Mouse (Mus musculus): ENCODE data around the gene Gm20388. TPM values are rescaled to one million over a fixed set of nuclear protein-coding genes. Genes with fewer than 3 reads are reported as not detected.

Gene Gm20388
- polyA plus RNA-seq, 1 experiment from 2014 or later: not detected

DNA sequence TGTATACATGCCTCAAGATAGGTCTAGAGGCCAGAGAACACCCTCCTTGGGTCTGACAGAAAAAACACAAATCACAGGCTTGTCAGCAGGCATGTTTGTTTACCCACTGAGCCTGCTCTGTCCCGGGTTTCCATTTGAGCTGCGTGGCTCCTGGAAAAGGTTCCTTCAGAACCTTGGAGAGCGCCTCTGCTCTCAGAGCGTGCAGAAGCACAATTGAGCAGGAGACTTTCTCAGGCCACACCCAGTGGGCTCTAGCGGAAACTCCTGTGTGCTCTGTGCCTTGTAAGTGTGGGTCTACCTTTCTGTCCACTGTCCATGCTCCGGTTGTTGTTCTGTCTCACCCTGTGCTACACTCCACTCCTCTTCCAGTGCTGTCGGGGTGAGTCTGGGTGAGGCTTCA, 1825.6 kb downstream of the Gm20388 start:
- Histone ChIP-seq H3K4me3 (ENCODE audit: control insufficient read depth in 1 of 2, insufficient read depth in 1 of 2, low read depth in 1 of 2, low read length in 2 of 2) (no peak overlapping the region), H3K36me3 (ENCODE audit: control insufficient read depth, insufficient read depth, low read length) (no peaks in the 10 kb centered on the region), H3K4me2 (ENCODE audit: low read length) (no peak overlapping the region), H3K27me3 (ENCODE audit: control insufficient read depth, insufficient read depth, low read length) (peaks cover 28% of the 10 kb centered on the region), H3K9ac (ENCODE audit: low read length) (no peak overlapping the region), H3K9me3 (ENCODE audit: control insufficient read depth, low read length) (no peaks in the 10 kb centered on the region), H3K27ac (replicated peaks in 1 of 2; ENCODE audit: control insufficient read depth in 1 of 2, insufficient read depth in 1 of 2, low read depth in 2 of 2, low read length in 2 of 2) (no peak overlapping the region), H3K4me1 (ENCODE audit: control insufficient read depth in 2 of 2, insufficient read depth in 2 of 2, low read length in 2 of 2) (no peaks in the 10 kb centered on the region)
- no peak for ATAC-seq (ENCODE audit: insufficient number of reproducible peaks, insufficient read depth, low FRiP score, low read depth)
- 10% methylated on average over 7 of the region's 7 CpGs for WGBS

GRCm38 (mm10) chr8:121740721-121741120, 1830.1 kb downstream of the Gm20388 start:
- Histone ChIP-seq H3K36me3 (ENCODE audit: control insufficient read depth, insufficient read depth, low read length) (no peaks in the 10 kb centered on the region), H3K9ac (ENCODE audit: low read length) (no peak overlapping the region), H3K27me3 (ENCODE audit: control insufficient read depth, insufficient read depth, low read length) (no peaks in the 10 kb centered on the region; the same call in 1 of the 2 replicates), H3K4me3 (ENCODE audit: control insufficient read depth in 1 of 2, insufficient read depth in 1 of 2, low read depth in 1 of 2, low read length in 2 of 2) (no peak overlapping the region), H3K9me3 (ENCODE audit: control insufficient read depth, low read length) (no peaks in the 10 kb centered on the region), H3K4me1 (ENCODE audit: control insufficient read depth in 2 of 2, insufficient read depth in 2 of 2, low read length in 2 of 2) (no peaks in the 10 kb centered on the region), H3K27ac (replicated peaks in 1 of 2; ENCODE audit: control insufficient read depth in 1 of 2, insufficient read depth in 1 of 2, low read depth in 2 of 2, low read length in 2 of 2) (no peak overlapping the region), H3K4me2 (ENCODE audit: low read length) (no peak overlapping the region)
- no peak for ATAC-seq (ENCODE audit: insufficient number of reproducible peaks, insufficient read depth, low FRiP score, low read depth)
- WGBS: 80% methylated on average over 10 of the region's 10 CpGs

DNA sequence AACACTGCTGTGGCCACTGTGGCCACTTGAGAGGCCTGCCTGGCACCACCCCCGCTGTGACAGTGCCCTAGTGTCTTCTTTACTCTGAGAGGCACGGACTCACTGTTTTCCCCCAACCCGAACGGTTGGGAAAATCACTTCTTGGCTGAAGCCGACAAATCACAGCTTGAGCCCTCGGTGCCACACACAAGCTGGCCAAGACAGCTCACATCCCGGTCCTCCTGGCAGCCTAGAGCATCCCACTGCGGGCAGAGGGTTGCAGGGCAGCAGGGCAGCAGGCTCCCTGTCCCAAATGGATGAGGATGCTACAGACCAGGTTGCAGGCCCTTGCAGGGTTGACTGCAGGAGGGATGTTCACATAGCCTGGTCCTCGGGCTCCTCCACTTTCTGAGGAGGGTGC, 1838.9 kb downstream of the Gm20388 start:
- WGBS: 70% methylated on average over 9 of the region's 9 CpGs
- H3K9me3 ChIP-seq (ENCODE audit: control insufficient read depth, low read length): peaks cover 8% of the 10 kb centered on the region; the same call in 1 of the 2 replicates
- H3K4me2 ChIP-seq (ENCODE audit: low read length): no peak overlapping the region
- no peaks in the 10 kb centered on the region for H3K4me1 ChIP-seq (ENCODE audit: control insufficient read depth in 2 of 2, insufficient read depth in 2 of 2, low read length in 2 of 2)
- no peak overlapping the region for H3K9ac ChIP-seq (ENCODE audit: low read length)
- peaks cover 40% of the 10 kb centered on the region for H3K27me3 ChIP-seq (ENCODE audit: control insufficient read depth, insufficient read depth, low read length)
- no peak for ATAC-seq (ENCODE audit: insufficient number of reproducible peaks, insufficient read depth, low FRiP score, low read depth)
- no peak overlapping the region for H3K27ac ChIP-seq (replicated peaks in 1 of 2; ENCODE audit: control insufficient read depth in 1 of 2, insufficient read depth in 1 of 2, low read depth in 2 of 2, low read length in 2 of 2)
- H3K4me3 ChIP-seq (ENCODE audit: control insufficient read depth in 1 of 2, insufficient read depth in 1 of 2, low read depth in 1 of 2, low read length in 2 of 2): no peak overlapping the region
- H3K36me3 ChIP-seq (ENCODE audit: control insufficient read depth, insufficient read depth, low read length): no peaks in the 10 kb centered on the region

DNA sequence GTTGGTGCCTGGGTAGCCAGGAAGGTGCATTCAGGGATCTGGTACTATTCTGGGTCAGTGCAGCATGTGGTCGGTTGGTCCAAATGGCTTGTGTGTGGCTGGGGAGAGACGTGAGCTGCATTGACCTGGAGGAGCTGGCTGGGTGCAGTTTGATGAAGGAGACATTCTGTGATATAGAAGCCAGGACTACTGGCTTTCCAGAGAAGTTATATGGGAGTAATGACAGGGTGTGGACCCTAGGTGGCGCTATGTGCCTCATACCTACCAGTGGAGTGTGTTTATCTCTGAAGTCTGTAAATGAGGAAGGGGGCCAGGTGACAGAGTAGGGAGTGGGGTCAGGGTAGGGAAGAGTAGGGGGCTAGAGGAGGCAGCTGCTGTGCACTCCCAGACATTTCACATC, 1839.9 kb downstream of the Gm20388 start:
- 35% methylated on average over 3 of the region's 3 CpGs for WGBS

GRCm38 (mm10) chr8:121751407-121751806, 1840.8 kb downstream of the Gm20388 start:
- no peak overlapping the region for H3K4me3 ChIP-seq (ENCODE audit: control insufficient read depth in 1 of 2, insufficient read depth in 1 of 2, low read depth in 1 of 2, low read length in 2 of 2)
- ATAC-seq (ENCODE audit: insufficient number of reproducible peaks, insufficient read depth, low FRiP score, low read depth): no peak
- H3K27ac ChIP-seq (replicated peaks in 1 of 2; ENCODE audit: control insufficient read depth in 1 of 2, insufficient read depth in 1 of 2, low read depth in 2 of 2, low read length in 2 of 2): no peak overlapping the region
- H3K36me3 ChIP-seq (ENCODE audit: control insufficient read depth, insufficient read depth, low read length): no peaks in the 10 kb centered on the region
- H3K9me3 ChIP-seq (ENCODE audit: control insufficient read depth, low read length): peaks cover 8% of the 10 kb centered on the region; the same call in 1 of the 2 replicates
- H3K27me3 ChIP-seq (ENCODE audit: control insufficient read depth, insufficient read depth, low read length): peaks cover 46% of the 10 kb centered on the region
- WGBS: 20% methylated on average over 3 of the region's 3 CpGs
- H3K9ac ChIP-seq (ENCODE audit: low read length): no peak overlapping the region
- no peak overlapping the region for H3K4me2 ChIP-seq (ENCODE audit: low read length)
- H3K4me1 ChIP-seq (ENCODE audit: control insufficient read depth in 2 of 2, insufficient read depth in 2 of 2, low read length in 2 of 2): no peaks in the 10 kb centered on the region

More for the DNA sequence above, 1839.9 kb downstream of the Gm20388 start:
- H3K27ac ChIP-seq (replicated peaks in 1 of 2; ENCODE audit: control insufficient read depth in 1 of 2, insufficient read depth in 1 of 2, low read depth in 2 of 2, low read length in 2 of 2): no peak overlapping the region
- no peak overlapping the region for H3K4me2 ChIP-seq (ENCODE audit: low read length)
- no peak overlapping the region for H3K4me3 ChIP-seq (ENCODE audit: control insufficient read depth in 1 of 2, insufficient read depth in 1 of 2, low read depth in 1 of 2, low read length in 2 of 2)
- no peak for ATAC-seq (ENCODE audit: insufficient number of reproducible peaks, insufficient read depth, low FRiP score, low read depth)
- H3K36me3 ChIP-seq (ENCODE audit: control insufficient read depth, insufficient read depth, low read length): no peaks in the 10 kb centered on the region
- no peaks in the 10 kb centered on the region for H3K4me1 ChIP-seq (ENCODE audit: control insufficient read depth in 2 of 2, insufficient read depth in 2 of 2, low read length in 2 of 2)
- no peak overlapping the region for H3K9ac ChIP-seq (ENCODE audit: low read length)
- peaks cover 46% of the 10 kb centered on the region for H3K27me3 ChIP-seq (ENCODE audit: control insufficient read depth, insufficient read depth, low read length)
- H3K9me3 ChIP-seq (ENCODE audit: control insufficient read depth, low read length): peaks cover 8% of the 10 kb centered on the region; the same call in 1 of the 2 replicates

DNA sequence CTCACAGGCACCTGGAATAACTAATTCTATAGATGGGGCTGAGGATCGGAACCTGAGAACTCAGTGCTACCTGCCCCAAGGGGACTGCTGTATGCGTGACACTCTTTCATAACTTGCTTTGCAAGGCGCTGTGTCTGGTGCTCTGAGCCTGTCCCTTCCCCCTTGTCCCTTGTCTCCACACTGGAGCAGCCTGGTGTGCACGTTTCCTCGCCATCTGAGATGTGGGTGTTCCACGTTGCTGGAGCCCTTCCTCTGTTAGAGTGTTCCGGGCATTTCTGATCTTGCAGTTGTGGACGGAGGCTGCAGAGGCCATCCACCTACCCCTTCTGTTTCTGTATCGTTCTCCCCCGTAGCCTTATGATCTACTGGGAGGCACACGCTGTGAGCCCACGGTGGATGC, 1847.8 kb downstream of the Gm20388 start:
- Histone ChIP-seq H3K4me3 (ENCODE audit: control insufficient read depth in 1 of 2, insufficient read depth in 1 of 2, low read depth in 1 of 2, low read length in 2 of 2) (no peak overlapping the region), H3K4me2 (ENCODE audit: low read length) (no peak overlapping the region), H3K9ac (ENCODE audit: low read length) (no peak overlapping the region), H3K4me1 (ENCODE audit: control insufficient read depth in 2 of 2, insufficient read depth in 2 of 2, low read length in 2 of 2) (no peaks in the 10 kb centered on the region), H3K9me3 (ENCODE audit: control insufficient read depth, low read length) (no peaks in the 10 kb centered on the region), H3K27ac (replicated peaks in 1 of 2; ENCODE audit: control insufficient read depth in 1 of 2, insufficient read depth in 1 of 2, low read depth in 2 of 2, low read length in 2 of 2) (no peak overlapping the region), H3K36me3 (ENCODE audit: control insufficient read depth, insufficient read depth, low read length) (no peaks in the 10 kb centered on the region), H3K27me3 (ENCODE audit: control insufficient read depth, insufficient read depth, low read length) (peaks cover 15% of the 10 kb centered on the region)
- ATAC-seq (ENCODE audit: insufficient number of reproducible peaks, insufficient read depth, low FRiP score, low read depth): no peak
- 52% methylated on average over 12 of the region's 12 CpGs for WGBS

DNA sequence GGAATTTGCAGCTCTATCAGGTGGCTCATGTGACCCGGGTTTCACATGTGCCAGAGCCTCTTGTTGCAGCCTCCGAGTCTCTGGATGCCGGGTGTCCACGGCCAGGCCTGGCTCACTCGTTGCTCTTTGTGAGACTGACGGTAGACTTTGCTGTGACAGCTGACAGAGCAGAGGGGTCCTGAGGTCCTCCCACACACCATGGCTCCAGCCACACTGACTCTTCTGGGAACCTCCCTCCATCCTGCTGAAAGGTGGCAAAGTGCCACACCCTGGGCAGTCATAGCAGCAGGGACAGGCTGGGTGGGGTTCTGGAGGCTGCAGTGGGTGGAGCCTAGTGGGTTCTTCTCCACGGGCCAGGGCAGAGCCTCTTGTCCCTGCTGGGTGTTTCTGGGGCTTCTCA, 1849.8 kb downstream of the Gm20388 start:
- Histone ChIP-seq H3K9me3 (ENCODE audit: control insufficient read depth, low read length) (no peaks in the 10 kb centered on the region), H3K27me3 (ENCODE audit: control insufficient read depth, insufficient read depth, low read length) (no peaks in the 10 kb centered on the region), H3K4me2 (ENCODE audit: low read length) (no peak overlapping the region), H3K36me3 (ENCODE audit: control insufficient read depth, insufficient read depth, low read length) (no peaks in the 10 kb centered on the region), H3K4me1 (ENCODE audit: control insufficient read depth in 2 of 2, insufficient read depth in 2 of 2, low read length in 2 of 2) (no peaks in the 10 kb centered on the region), H3K9ac (ENCODE audit: low read length) (no peak overlapping the region), H3K27ac (replicated peaks in 1 of 2; ENCODE audit: control insufficient read depth in 1 of 2, insufficient read depth in 1 of 2, low read depth in 2 of 2, low read length in 2 of 2) (no peak overlapping the region), H3K4me3 (ENCODE audit: control insufficient read depth in 1 of 2, insufficient read depth in 1 of 2, low read depth in 1 of 2, low read length in 2 of 2) (no peak overlapping the region)
- ATAC-seq (ENCODE audit: insufficient number of reproducible peaks, insufficient read depth, low FRiP score, low read depth): no peak
- WGBS: 66% methylated on average over 7 of the region's 7 CpGs

DNA sequence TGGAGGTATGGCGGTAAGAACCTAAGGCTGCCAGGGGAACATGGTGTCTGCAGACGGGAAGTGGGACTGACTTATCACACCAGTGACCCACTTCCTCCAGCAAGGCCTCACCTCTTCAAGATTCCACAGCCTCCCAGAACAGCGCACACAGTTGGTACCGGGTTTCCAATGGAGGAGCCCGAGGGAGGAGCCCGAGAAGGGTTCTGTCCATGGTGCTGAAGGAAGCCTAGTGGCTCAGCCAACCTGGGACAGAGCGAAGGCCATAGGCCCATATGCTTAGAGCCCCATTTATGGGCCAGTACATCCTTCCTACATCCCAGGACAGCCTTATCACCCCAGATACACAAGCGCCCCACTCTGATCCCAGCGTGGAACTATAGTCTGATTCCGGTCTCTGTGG, 1850.8 kb downstream of the Gm20388 start:
- ATAC-seq (ENCODE audit: insufficient number of reproducible peaks, insufficient read depth, low FRiP score, low read depth): no peak

More for the DNA sequence above, 1850.8 kb downstream of the Gm20388 start:
- Histone ChIP-seq H3K9me3 (ENCODE audit: control insufficient read depth, low read length) (no peaks in the 10 kb centered on the region), H3K27me3 (ENCODE audit: control insufficient read depth, insufficient read depth, low read length) (no peaks in the 10 kb centered on the region), H3K27ac (replicated peaks in 1 of 2; ENCODE audit: control insufficient read depth in 1 of 2, insufficient read depth in 1 of 2, low read depth in 2 of 2, low read length in 2 of 2) (no peak overlapping the region), H3K4me1 (ENCODE audit: control insufficient read depth in 2 of 2, insufficient read depth in 2 of 2, low read length in 2 of 2) (no peaks in the 10 kb centered on the region), H3K4me3 (ENCODE audit: control insufficient read depth in 1 of 2, insufficient read depth in 1 of 2, low read depth in 1 of 2, low read length in 2 of 2) (no peak overlapping the region), H3K9ac (ENCODE audit: low read length) (no peak overlapping the region), H3K36me3 (ENCODE audit: control insufficient read depth, insufficient read depth, low read length) (no peaks in the 10 kb centered on the region), H3K4me2 (ENCODE audit: low read length) (no peak overlapping the region)
- 18% methylated on average over 10 of the region's 10 CpGs for WGBS

Data from heart, embryonic 14.5 days (tissue).